Mouse (Mus musculus): ENCODE data around the gene Lpcat4.
A peak's percentile ranks its signal among the peaks of the same experiment; 100 is the strongest.

Lpcat4 gene

DNA sequence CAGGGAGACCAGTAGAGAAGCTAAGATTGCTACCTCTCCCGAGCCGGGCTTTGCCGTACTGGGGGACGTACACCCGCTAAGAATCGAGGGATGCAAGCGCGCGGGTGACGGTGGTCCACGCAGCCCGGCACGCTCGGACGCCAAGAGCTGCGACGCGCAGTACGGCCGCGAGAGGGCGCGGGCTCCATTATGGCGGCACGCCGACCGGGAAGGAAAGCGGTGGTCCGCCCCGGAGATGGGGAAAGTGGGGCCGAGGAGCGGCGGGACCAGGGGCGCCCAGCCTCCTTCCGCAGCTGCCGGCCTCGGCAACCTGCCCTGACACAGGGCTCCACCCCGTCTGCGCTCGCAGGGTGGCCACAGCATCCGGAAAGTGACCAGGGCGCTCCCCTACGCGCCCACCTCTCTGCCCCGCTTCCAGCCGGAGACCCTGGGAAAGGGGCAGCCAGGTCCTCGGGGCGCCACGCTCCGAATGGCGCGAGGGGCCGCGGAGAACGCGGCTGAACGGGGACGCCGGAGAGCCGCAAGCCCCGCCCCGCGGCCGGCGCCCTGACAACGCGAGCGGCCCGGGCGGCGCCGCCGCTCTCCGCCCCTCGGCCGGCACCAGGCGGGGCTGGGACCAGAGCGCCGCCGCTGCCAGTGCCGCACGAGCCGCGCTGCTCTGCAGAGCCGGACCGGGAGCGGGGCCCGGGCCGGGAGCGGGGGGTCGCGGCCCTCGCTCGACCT is at the start of gene Lpcat4:
Lpcat4 (plus strand) TSS at position 257 of the 723 bp plus-strand sequence.
- DNase-seq (ENCODE audit: low read depth, low spot score): peak; percentile 65

DNA sequence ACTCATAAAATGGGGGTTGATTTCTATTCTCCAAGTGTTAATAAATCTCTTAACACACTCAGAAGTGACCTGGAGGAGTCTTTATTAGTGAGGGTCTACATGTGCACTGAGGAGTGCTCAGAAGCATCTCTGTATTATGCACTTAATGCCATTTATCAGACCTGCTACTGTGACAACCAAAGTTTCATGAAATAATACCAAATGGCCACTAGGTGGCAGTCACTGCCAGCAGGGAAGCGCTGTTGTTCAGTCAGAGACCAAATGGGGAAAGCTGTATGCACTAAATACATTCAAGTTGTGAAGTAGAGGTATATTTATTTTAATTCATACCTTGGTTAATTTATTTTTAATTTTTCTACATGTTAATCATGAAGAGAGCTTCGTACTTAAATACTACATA is 42.4 kb upstream of the Lpcat4 start:
- DNase-seq (ENCODE audit: low read depth, low spot score): peak; percentile 26

DNA sequence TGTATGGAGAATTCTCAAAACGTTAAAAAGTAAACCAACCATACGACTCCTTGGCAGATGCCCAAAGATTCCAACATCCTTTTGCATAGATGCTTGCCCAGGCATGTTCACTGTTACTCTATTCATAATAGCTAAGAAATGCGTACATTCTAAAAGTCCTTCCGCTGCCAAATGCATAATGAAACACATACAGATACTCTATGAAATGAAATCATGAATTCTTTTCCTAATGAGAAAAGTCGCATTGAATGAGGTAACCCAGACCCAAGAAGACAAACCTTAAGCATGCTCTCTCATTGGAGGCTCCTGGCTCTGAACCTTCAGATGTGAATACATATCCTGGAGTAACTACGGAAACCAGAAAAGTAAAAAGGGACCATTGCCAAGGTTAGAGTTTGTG is 36.2 kb upstream of the Lpcat4 start:
- DNase-seq (ENCODE audit: low read depth, low spot score): no peak

DNA sequence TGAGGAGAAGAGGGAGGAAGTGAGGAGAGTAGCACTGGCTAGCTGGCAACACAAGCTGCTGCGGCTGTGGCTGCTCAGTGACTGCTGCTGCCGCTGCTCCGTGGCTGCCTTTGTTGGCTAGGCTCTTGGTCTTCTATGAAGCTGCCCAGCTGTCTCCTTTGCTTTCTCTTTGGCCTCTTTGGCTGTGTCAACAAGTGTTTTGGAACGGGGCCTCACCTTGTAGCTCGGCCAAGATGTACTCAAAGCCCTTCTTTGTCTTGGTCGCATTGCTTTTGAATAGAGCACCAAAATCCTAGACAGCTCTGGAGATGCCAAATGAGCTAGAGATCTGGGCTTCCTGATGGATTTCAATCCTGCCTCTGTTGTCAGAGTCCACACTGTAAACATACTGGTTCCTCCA is 29.1 kb upstream of the Lpcat4 start:
- no peak for DNase-seq (ENCODE audit: low read depth, low spot score)

DNA sequence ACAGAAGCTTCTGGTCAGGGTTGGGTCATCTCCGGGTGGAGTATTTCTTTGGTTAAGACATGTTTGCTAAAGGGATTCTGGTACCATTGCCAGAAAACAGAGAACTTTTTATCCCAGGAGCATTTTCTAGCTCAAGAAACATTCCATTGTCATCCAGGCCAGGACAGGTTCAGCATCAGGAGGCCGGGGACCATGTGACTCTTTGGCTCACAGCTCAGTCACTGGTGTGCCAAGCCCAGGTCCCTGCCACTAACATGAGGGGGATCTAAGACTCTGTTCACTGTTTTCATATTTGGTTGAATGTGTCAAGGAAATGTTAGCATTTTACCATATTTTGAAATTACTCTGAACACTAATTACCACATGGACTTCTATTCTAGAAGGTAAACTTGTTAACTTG is 28.6 kb upstream of the Lpcat4 start:
- no peak for DNase-seq (ENCODE audit: low read depth, low spot score)

DNA sequence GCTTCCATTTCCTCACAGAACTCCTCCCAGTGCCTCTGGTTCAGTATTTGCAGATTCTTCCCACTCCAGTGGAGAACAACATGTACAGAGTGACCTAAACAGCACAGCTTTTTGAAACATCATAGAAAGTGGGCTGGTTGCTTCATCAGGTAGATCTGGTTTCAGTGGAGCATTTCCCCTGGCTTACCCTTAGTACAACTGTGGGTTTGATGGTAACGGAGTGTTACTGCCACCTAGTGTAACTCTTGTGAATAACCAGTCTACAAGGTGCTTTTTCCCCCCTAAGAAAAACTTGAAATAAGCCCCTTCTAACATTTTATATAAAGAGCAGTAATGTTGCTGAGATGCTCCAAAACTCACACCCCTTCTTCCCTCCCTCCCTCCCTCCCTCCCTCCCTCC is 23.3 kb upstream of the Lpcat4 start:
- no peak for DNase-seq (ENCODE audit: low read depth, low spot score)

DNA sequence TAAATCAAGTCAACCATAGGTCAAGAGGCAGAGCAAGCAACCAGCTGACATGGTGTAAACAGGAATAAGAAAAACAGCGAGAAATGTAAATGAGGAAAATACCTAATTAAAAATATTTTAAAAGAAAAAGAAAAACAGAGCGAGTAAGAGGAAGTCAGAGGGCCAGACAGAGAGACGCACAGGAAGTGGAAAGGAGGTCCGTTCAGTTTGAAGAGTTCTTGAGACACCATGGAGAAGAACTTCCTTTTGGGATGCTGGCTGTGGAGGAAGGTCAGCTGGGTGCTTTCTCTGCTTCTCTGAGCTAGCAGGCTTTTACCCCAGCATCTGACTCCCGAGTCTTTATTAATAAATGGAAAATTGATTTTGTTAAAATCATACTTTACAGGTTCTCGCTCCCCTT is 21.7 kb upstream of the Lpcat4 start:
- DNase-seq (ENCODE audit: low read depth, low spot score): no peak

DNA sequence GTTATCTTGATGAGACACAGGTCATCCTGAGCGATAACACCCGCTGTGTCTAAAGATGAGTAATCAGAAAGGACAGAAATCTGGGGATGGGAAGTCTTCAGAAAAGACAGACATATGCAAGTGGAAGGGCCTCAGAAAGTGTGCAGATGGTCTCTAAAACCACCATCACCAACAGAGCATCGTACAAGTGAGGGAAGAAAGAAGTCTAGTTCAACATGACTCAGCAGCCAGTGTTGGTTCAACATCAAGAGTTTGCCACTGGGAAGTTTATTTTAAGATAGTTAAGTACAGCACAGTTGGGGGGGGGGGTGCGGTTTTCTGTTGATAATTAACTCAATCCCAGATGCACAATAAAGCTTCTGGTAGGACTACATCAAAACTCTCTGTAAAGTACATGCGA is 18.4 kb upstream of the Lpcat4 start:
- DNase-seq (ENCODE audit: low read depth, low spot score): no peak

DNA sequence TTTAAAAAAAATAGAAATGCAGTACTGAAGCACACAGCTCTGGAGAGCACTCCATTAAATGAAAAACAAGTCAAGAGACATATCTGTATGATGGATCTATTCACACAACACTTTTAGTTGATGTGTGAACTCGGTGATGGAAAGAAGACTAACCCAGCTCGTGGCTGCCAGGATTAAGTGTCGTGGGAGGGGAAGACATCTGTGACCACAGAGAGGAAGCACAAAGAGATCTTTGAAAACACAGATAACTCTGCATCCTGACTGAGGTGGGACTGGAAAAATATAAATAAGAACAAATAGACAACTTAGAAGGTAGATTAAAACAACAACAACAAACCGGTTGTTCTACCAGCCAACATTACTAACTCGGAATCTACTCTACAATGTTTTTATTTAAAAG is 16.7 kb upstream of the Lpcat4 start:
- no peak for DNase-seq (ENCODE audit: low read depth, low spot score)

DNA sequence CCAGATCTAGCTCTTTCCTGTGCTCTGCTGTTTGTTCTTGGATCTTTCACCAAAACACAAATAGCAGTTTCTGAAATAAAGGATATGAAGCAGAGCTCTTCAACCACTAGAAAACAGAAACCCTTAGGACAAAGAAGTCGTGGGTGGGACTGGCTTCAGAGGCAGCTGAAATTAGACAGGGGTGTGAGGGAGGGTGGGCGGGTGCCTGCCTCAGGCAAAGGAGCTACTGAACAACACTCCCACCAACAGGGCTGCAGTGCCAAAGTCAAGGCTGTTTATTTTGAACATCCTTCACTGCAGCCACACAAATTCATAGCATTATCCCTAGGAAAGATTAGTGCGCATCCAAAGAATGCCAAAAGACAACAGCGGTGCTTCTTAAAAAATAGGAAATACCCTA is 14.9 kb upstream of the Lpcat4 start:
- no peak for DNase-seq (ENCODE audit: low read depth, low spot score)

DNA sequence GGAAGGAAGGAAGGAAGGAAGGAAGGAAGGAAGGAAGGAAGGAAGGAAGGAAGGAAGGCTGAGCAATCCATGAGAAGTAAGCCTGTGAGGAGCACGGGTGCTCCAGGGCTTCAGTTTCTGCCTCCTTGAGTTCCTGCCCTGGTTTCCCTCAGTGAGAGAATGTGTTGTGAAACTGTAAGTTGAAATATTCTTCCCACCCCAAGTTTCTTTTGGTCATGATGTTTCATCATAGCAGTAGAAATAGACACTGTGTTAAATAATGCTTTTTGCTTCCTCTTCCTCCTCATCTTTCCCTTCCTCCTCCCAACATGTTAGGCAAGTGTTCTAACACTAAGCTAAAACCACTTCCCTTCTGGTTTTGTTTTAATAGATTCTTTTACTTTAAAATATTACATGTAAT is 6.6 kb upstream of the Lpcat4 start:
- DNase-seq (ENCODE audit: low read depth, low spot score): no peak

DNA sequence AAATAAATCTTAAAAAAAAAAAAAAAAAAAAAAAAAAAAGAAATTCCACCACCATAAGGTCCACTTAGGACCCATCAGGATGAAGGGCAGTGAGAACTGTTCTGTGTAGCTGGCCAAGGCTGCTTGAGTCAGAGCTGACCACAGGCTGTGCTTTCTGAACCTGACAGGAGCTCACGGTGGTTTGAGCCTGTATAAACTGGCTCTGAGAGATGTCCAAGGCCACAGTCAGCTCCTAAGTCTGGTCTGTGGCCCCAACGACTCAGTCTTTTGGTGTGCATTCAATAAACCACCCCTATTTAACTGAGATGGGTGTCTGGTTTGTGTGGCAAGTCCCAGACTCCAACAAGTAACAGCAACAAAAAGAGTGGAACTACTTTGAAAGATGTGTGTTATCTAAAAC is 2.6 kb upstream of the Lpcat4 start:
- no peak for DNase-seq (ENCODE audit: low read depth, low spot score)

DNA sequence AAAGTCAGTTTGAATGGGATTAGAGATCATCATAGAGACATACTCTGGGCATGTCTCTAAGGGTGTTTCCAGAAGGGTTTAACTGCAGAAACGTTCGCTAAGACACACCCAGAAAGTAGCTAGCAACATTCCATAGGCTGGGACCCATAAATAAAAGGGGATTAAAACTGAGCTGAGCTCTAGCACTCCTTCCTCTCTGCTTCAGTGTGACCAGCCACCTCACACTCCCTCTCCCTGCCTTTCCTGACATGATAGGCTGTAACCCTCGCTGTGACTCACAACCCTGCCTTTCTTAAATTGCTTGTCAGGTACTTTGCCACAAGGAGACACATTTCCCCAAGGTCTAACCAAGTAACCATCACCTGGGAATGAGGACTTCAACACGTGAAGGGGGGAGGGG is 1.3 kb upstream of the Lpcat4 start:
- no peak for DNase-seq (ENCODE audit: low read depth, low spot score)

DNA sequence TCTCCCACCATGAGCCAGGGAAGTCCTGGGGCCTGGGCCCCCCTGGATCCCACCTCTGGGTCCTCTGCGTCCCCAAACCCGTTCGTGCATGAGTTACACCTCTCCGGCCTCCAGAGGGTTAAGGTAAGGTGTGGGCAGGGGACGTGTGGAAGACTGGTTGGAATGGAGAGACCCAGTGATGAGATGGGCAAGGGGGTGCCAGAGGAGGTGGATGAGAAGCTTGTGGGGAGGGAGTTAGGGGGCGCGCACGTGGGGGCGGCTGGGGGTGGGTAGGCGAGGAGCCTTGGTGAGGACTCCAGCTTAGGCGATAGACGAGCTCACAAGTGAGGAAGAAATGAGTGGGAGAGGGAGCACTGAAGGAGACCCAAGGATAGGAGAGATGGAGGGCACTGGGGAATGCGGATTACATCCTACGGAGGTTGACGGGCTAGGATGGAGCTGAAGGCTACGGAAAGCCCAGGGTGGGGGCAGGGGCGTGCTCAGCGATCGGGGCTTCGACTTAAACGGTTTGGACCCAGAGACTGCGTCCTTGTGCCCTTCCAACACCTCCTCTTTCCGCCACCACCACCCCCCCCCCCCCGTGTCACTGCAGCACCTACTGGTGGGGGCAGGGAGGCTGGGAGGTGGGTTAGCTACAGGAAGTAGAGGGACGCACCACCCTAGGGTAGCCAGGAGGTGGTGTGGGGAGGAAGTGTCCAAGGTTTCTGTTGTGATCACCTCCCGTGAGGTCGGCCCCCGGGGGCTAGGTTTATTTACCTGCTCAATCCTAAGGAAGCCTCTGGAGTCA is 860 bp downstream of the Lpcat4 start:
- peak; percentile 13 for DNase-seq (ENCODE audit: low read depth, low spot score)

DNA sequence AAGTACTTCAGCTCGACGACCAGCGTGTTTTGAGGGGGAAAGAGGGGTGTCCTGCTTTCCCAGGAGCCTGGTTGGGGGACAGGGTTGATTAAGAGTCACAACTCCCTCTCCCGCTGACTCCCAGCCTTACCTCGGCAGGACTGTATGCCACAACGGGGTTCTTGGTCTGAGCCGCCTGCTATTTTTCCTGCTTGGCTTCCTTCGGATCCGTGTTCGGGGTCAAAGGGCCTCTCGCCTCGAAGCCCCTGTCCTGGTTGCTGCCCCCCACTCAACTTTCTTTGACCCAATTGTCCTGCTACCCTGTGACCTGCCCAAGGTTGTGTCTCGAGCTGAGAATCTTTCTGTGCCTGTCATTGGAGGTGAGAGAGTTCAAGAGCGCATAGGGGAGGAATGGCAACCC is 2.5 kb downstream of the Lpcat4 start:
- no peak for DNase-seq (ENCODE audit: low read depth, low spot score)

DNA sequence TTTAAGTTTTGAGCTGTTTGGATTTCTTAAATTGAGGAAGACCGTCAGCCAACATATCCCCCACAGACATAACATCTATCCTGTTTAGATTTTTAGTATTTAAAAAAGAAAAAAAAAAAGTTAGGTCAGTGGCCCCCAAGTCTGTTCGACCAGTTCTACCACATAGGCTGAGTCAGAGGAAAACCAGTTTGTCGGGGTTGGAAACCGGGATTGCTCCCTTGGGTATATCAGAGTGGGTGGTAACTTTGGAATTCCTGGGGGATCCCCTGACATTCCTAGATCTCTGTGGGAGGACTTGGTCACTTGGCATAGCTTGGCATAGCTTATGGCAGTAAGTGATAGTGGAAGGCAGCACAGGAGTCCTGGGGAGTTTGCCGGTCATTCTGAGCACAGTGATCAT is 6.0 kb downstream of the Lpcat4 start:
- DNase-seq (ENCODE audit: low read depth, low spot score): no peak

DNA sequence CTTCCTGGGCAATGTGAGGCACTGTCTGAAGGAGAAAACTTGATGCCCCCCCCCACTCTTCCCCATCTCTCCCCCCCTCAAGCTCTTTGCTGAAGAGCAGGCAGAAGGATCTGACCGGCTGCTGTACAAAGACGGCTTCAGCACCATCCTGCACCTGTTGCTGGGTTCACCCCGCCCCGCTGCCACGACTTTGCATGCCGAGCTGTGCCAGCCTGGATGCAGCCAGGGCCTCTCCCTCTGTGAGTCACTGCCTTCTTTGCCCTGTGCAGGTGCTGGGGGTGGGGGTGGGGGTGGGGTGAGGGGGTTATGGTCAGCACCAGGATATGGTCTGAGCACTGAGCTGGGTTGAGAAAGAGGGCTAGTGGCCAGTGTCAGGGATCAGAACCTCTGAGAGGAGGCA is 6.9 kb downstream of the Lpcat4 start:
- no peak for DNase-seq (ENCODE audit: low read depth, low spot score)

DNA sequence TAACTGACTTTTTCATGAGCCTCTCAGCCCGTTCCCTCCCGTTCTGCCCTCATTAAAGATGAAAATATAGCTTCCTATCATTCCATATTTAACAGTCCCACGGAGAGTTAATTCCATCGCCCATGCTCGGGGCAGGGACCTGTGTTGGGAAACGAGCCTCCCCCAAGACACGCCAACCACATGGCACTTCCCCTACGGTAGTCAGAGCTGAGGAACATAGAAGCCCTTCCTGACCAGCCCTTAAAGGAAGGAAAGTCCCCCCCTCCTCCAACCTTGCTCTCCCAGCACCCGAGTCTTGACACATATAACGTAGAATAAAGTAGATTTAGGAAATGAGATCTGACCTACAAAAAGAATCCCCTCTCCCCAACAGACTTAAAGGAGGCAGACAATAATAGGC is 8.1 kb downstream of the Lpcat4 start:
- no peak for DNase-seq (ENCODE audit: low read depth, low spot score)

DNA sequence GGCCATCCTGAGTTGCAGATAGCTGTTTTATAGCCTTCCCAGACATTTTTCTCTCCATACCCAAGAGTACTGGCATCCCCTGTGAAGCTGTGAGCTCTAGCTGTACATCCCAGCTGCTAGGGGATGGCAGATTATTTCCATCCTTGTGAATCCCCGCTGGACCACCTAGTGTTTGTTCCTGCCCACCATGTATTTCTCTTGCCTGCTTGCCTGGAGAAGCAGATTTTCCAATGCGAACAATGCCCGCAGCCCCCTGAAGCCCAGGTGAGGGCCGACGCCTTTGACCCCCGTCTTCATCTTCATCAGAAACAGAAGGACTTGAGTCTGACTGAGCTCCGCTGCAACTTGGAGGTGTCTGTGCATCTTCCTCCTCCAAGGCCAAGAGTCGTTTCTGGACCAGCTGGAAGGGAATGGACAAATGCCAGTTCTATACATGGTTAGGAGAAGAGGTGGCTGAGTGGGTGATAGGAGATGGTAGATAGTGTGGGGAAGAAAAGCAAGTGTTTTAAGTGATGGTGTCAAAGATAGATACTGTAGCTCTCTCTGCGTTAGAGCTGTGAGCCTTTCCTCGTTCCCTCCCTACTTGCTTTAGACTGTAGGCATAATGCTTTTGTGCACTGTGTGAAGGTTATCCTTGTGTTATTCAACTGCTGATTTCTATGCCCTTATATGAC is 10.6 kb downstream of the Lpcat4 start:
- no peak for DNase-seq (ENCODE audit: low read depth, low spot score)

DNA sequence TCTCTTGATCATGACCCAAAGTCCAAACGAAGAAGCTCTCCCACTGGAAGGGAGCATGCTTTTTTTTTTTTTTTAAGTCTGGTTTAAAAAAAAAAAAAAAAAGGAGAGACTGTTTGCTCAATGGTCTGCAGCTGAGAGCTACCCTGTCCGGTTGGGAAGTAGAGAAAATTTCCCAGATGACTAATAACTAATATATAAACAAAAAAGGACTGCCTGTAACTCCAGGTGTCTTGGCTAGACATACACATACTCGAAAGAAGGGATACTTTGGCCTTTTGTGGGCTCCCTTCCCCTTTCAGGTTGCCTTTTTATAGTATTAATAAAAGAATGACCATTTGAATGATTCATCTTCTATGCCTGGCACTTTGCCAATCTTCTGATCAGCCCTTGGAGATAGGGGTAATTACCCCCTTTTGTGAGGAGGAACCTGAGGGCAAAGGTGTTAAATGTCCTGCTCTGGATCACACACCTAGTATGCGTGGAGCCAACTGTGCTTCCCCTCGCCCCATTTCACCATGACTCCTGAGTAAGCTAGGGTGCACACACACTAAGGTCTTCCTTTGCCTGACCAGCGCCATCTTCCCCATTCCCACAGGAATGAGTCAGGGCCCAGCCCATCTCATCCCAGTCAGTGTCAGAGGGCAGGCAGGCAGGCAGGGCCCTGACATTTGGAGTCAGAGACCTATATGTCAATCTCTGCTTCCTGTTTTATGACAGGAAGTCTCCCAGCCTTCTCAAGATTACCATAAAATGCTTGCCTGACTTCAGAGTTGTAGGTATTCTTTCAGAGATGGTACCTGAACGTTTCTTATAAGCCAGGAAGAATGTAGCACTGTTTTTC is 15.6 kb downstream of the Lpcat4 start:
- no peak for DNase-seq (ENCODE audit: low read depth, low spot score)

DNA sequence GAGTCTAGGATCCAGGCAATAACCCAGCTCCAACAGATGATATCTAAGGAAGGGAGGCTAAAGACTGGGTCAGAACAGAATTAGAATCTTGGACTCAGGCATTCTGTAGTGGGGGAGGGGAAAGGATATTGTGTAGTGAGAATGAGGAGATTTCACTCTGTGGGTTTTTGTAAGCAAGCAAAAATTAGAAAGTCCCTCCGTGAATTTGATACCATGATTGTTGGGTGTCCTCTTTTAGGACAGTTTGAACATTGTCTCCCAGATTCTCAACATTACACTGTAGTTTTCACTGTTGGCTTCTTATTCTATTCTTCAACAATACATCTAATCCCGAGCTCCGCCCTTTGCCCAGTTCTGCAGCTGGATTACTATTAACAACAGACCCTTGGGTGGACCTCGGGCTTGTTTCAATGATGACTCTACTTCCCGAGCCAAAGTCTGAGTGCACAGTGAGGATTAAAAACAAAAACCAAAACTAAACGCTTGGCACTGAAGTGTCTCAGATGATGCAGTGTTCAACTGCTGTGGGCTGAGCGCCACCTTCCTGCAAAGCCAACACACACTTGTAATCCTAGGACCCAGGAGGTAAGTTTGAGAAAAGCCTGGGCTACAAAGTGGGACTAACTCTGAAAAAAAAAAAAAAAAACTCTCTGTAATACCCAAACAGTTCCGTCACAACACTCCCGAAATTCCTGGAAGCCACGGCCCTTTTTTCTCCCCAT is 20.1 kb downstream of the Lpcat4 start, which contains the start of gene Nutm1:
Nutm1 (minus strand) TSS at position 51 of the 722 bp plus-strand sequence.
- DNase-seq (ENCODE audit: low read depth, low spot score): no peak
